ENCODE assay signal across 8 mouse cellular contexts in genomic region chr5:75156554-75157036, GRCm38 (mm10). TPM values are rescaled to one million over a fixed set of nuclear protein-coding genes. Genes with fewer than 3 reads are reported as not detected.
DNase-seq lines count a peak whose midpoint lies in the region; ATAC-seq and TF ChIP-seq lines count a peak whose summit lies in the region.

No protein-coding gene starts in this region.

- peak overlapping the region; percentile 55 for H3K4me3 ChIP-seq in heart, embryonic 12.5 days
- H3K4me3 ChIP-seq in forebrain, embryonic 10.5 days, result peak overlapping the region; percentile 59
- peak overlapping the region; percentile 50 for H3K4me3 ChIP-seq in intestine, postnatal 0 days (ENCODE audit: low read depth, low read length)

- peak overlapping the region; percentile 73 for H3K27ac ChIP-seq in heart, embryonic 12.5 days (ENCODE audit: poor library complexity, severe bottlenecking)
- peak overlapping the region; percentile 87 for H3K27ac ChIP-seq in forebrain, embryonic 10.5 days
- H3K27ac ChIP-seq in intestine, postnatal 0 days (ENCODE audit: low read depth, low read length), result peak overlapping the region; percentile 46; the same call in 1 of the 2 replicates

- H3K27me3 ChIP-seq in heart, embryonic 12.5 days (replicated peaks), result peaks cover 22% of the 10 kb centered on the region
- peaks cover 94% of the 10 kb centered on the region for H3K27me3 ChIP-seq in forebrain, embryonic 10.5 days (ENCODE audit: poor library complexity, severe bottlenecking)
- peaks cover 39% of the 10 kb centered on the region for H3K27me3 ChIP-seq in intestine, postnatal 0 days (replicated peaks; ENCODE audit: control insufficient read depth, insufficient read depth, low read length)

- no peak for TF ChIP-seq CTCF in intestine, postnatal 0 days (IDR thresholded peaks at IDR 0.05; ENCODE audit: low read depth)

- H3K9me3 ChIP-seq in heart, embryonic 12.5 days (replicated peaks), result no peaks in the 10 kb centered on the region
- H3K9me3 ChIP-seq in forebrain, embryonic 10.5 days, result no peaks in the 10 kb centered on the region
- no peaks in the 10 kb centered on the region for H3K9me3 ChIP-seq in intestine, postnatal 0 days (ENCODE audit: control insufficient read depth)

- peaks cover 31% of the 10 kb centered on the region for H3K4me1 ChIP-seq in heart, embryonic 12.5 days (replicated peaks)
- peaks cover 68% of the 10 kb centered on the region for H3K4me1 ChIP-seq in forebrain, embryonic 10.5 days
- no peaks in the 10 kb centered on the region; the same call in 1 of the 2 replicates for H3K4me1 ChIP-seq in intestine, postnatal 0 days (replicated peaks; ENCODE audit: control insufficient read depth, insufficient read depth, low read length)

- no peaks in the 10 kb centered on the region for H3K36me3 ChIP-seq in heart, embryonic 12.5 days
- 0 out of 2 replicates have a peak, but pooled peaks cover under 1% of the 10 kb centered on the region for H3K36me3 ChIP-seq in forebrain, embryonic 10.5 days (replicated peaks)
- no peaks in the 10 kb centered on the region for H3K36me3 ChIP-seq in intestine, postnatal 0 days (ENCODE audit: control insufficient read depth, insufficient read depth)

- peak overlapping the region; percentile 70 for H3K9ac ChIP-seq in heart, embryonic 12.5 days
- peak overlapping the region; percentile 40; the same call in 1 of the 2 replicates for H3K9ac ChIP-seq in intestine, postnatal 0 days (ENCODE audit: low read depth, low read length)

- ATAC-seq in heart, embryonic 12.5 days (ENCODE audit: insufficient number of reproducible peaks, low FRiP score), result peak; percentile 14; the same call in 1 of the 2 replicates
- ATAC-seq in intestine, postnatal 0 days, result no peak

- peak overlapping the region; percentile 85 for H3K4me2 ChIP-seq in heart, embryonic 12.5 days
- H3K4me2 ChIP-seq in intestine, postnatal 0 days (replicated peaks; ENCODE audit: low read depth), result peak overlapping the region; percentile 84

- no peak for DNase-seq in heart, adult 9 months (ENCODE audit: low spot score in 2 of 2)
- DNase-seq in Muller cell, postnatal 12 days (ENCODE audit: inconsistent ontology term), result peak; percentile 69
- DNase-seq in forebrain, embryonic 10.5 days (ENCODE audit: extremely low spot score, low spot score), result peak; percentile 62
- DNase-seq in mesoderm, embryonic 11.5 days (ENCODE audit: low read depth, low spot score), result peak; percentile 62
- peak; percentile 22 for DNase-seq in testis, postnatal 14 days (ENCODE audit: low spot score)
- DNase-seq in ovary, postnatal 36 days (ENCODE audit: low spot score), result no peak

- WGBS in heart, embryonic 12.5 days, result under 1% methylated on average over 21 of the region's 21 CpGs
- under 1% methylated on average over 21 of the region's 21 CpGs for WGBS in forebrain, embryonic 10.5 days
- WGBS in intestine, postnatal 0 days, result 1% methylated on average over 21 of the region's 21 CpGs

RNA-seq across cellular contexts. Expression of gene Pdgfra, which starts 4.5 kb away (rescaled TPM):
- polyA plus RNA-seq in heart, embryonic 12.5 days (2016; fragmentation: Nextera tagmentation; extraction: Ambion mirVana), result 41.2 and 41.3 TPM in 2 replicates
- 20.2 and 23.5 TPM in 2 replicates for polyA plus RNA-seq in forebrain, embryonic 10.5 days (2016; fragmentation: Nextera tagmentation; extraction: Ambion mirVana)
- polyA plus RNA-seq in intestine, postnatal 0 days (2015; fragmentation: Nextera tagmentation; extraction: Ambion mirVana), result 12.0 and 13.8 TPM in 2 replicates

Comparison
In these comparisons a context has a peak if more than half of its experiments do, and no peak if none do; other contexts are left out.
1. DNase-seq: peak in Muller cell, postnatal 12 days (single experiment), forebrain, embryonic 10.5 days (single experiment), mesoderm, embryonic 11.5 days (single experiment) and testis, postnatal 14 days (single experiment); none in heart, adult 9 months (0 of 2) and ovary, postnatal 36 days (single experiment).
2. Peak in every context shown above with its lines, with median percentiles within 50 percentile points of each other: H3K27ac ChIP-seq and H3K4me3 ChIP-seq.